In genomic region chr17:13069227-13069626, GRCm38 (mm10) we compare ENCODE assay signal across 16 mouse cellular contexts. TPM values are rescaled to one million over a fixed set of nuclear protein-coding genes. Genes with fewer than 3 reads are reported as not detected.
DNase-seq lines count a peak whose midpoint lies in the region; ATAC-seq and TF ChIP-seq lines count a peak whose summit lies in the region.
"Not testable (repeated sequence)": the region's sequence is repeated elsewhere in the genome, so short reads cannot be mapped to it uniquely, and the experiment has no call there.
"Had no signal": no experiment of that assay in that cellular context is flagged by ENCODE, and none has a peak within 500 bp of the region (broad histone marks: within the 10 kb centered on the region; RNA-seq: fewer than 3 reads in every experiment).

No protein-coding gene starts in this region.

- not testable (repeated sequence) for H3K27ac ChIP-seq in CH12.LX (ENCODE audit: insufficient read depth, low read depth)

- not testable (repeated sequence) for H3K79me2 ChIP-seq in CH12.LX (replicated peaks; ENCODE audit: control insufficient read depth, extremely low read depth, insufficient read depth, poor library complexity, severe bottlenecking)

- H3K9ac ChIP-seq in CH12.LX (ENCODE audit: insufficient read depth, low read depth) = not testable (repeated sequence)

- in situ Hi-C loops in CH12.LX (cut with MboI; ENCODE audit: low pct_ligation_motif_present, low pct_unique_long_range_greater_than_20kb, low sequenced_read_pairs) = not testable (repeated sequence)

- ATAC-seq in common myeloid progenitor, adult 5-6 weeks (replicated peaks; ENCODE audit: low read depth, poor library complexity, severe bottlenecking) = peak; percentile 74
- peak; percentile 62 for ATAC-seq in granulocyte monocyte progenitor cell, adult 5-6 weeks (replicated peaks; ENCODE audit: poor library complexity, severe bottlenecking)
- peak; percentile 34 to 38; a peak in 3 of 4 replicates for ATAC-seq in hematopoietic stem cell, adult 5-6 weeks (replicated peaks in 1 of 2; ENCODE audit: insufficient read depth in 1 of 2, low FRiP score in 2 of 2, low TSS enrichment in 1 of 2, low read depth in 1 of 2, poor library complexity in 2 of 2, severe bottlenecking in 2 of 2)
- peak; percentile 59; the same call in 1 of the 2 replicates for ATAC-seq in megakaryocyte, adult 5-6 weeks (ENCODE audit: poor library complexity, severe bottlenecking)
- peak; percentile 78 for ATAC-seq in megakaryocyte progenitor cell, adult 5-6 weeks (replicated peaks; ENCODE audit: poor library complexity)

- H3K9me3 ChIP-seq in CH12.LX (replicated peaks; ENCODE audit: low read length) = not testable (repeated sequence)

- not testable (repeated sequence) for H3K4me3 ChIP-seq in CH12.LX (replicated peaks in 1 of 3; ENCODE audit: low read depth in 2 of 3, low read length in 2 of 3, poor library complexity in 1 of 3)

- dilution Hi-C loops in CH12.LX (cut with MboI; ENCODE audit: extremely low pct_ligation_motif_present, extremely low pct_unique_long_range_greater_than_20kb, low sequenced_read_pairs) = not testable (repeated sequence)

- H3K4me1 ChIP-seq in CH12.LX (ENCODE audit: control insufficient read depth in 1 of 2, insufficient read depth in 2 of 2) = not testable (repeated sequence)

- H3K4me2 ChIP-seq in CH12.LX (ENCODE audit: insufficient read depth, low read depth, poor library complexity, severe bottlenecking) = not testable (repeated sequence)

- TF ChIP-seq EP300 in CH12.LX (IDR thresholded peaks at IDR 0.05; ENCODE audit: low read length) = not testable (repeated sequence)

- H3K27me3 ChIP-seq in CH12.LX (replicated peaks) = not testable (repeated sequence)

- DNase-seq in CH12.LX (ENCODE audit: extremely low read depth) = not testable (repeated sequence)

- TF ChIP-seq RAD21 in CH12.LX (IDR thresholded peaks at IDR 0.05; ENCODE audit: low read depth, low read length) = not testable (repeated sequence)

- H3K36me3 ChIP-seq in CH12.LX (replicated peaks in 1 of 2; ENCODE audit: control insufficient read depth in 1 of 2, insufficient read depth in 1 of 2, low read length in 1 of 2) = not testable (repeated sequence)

- not testable (repeated sequence) for TF ChIP-seq POLR2A in CH12.LX (IDR thresholded peaks at IDR 0.05; ENCODE audit: low read depth, low read length)

- TF ChIP-seq CTCF in CH12.LX (conservative IDR thresholded peaks at IDR 0.05 in 1 of 2, IDR thresholded peaks at IDR 0.05 in 1 of 2; ENCODE audit: low read depth in 2 of 2, low read length in 2 of 2) = peak in 1 of 2 experiments; percentile 20; a peak in 2 of 4 replicates

TF ChIP-seq in CH12.LX, 34 proteins besides CTCF, POLR2A, EP300 and RAD21:
- TF ChIP-seq SMC3 (IDR thresholded peaks at IDR 0.05; ENCODE audit: low read depth, low read length) = peak; percentile 12; the same call in 1 of the 2 replicates

RNA-seq across cellular contexts. Expression of gene Tcp10b, which starts 8.3 kb away (rescaled TPM):
- total RNA-seq in CH12.LX (2012; rRNA removed) (0.13 TPM in 1 of 2 replicates, not detected in the other), CH12.LX (2014; rRNA removed) (not detected in 2 replicates)
- not detected in 2 replicates for polyA plus RNA-seq in CH12.LX (2012; ENCODE audit: insufficient read length, low read depth)
- 0.09 and 0.58 TPM in 2 replicates for total RNA-seq in common myeloid progenitor, adult 5-6 weeks (2017)
- total RNA-seq in granulocyte monocyte progenitor cell, adult 5-6 weeks (2014; fragmentation: Nextera tagmentation) = not detected in 2 replicates
- not detected in 2 replicates for total RNA-seq in granulocyte monocyte progenitor cell, adult 5-6 weeks (2017)
- total RNA-seq in hematopoietic stem cell, adult 5-6 weeks (2017) = not detected in 2 replicates
- 0.04 TPM in 1 of 2 replicates, not detected in the other for total RNA-seq in megakaryocyte, adult 5-6 weeks (2015)
- not detected in 2 replicates for total RNA-seq in megakaryocyte, adult 5-6 weeks (2017)
- 0.15 and 0.99 TPM in 2 replicates for total RNA-seq in megakaryocyte progenitor cell, adult 5-6 weeks (2015)
- total RNA-seq in megakaryocyte progenitor cell, adult 5-6 weeks (2017) = 0.44 TPM in 1 of 2 replicates, not detected in the other
- total RNA-seq: G1E, MEL had no signal
- polyA plus RNA-seq: activated CD4-positive, CD25-positive, alpha-beta regulatory T cell, adult 4 months; C2C12; CD4-positive, CD25-positive, alpha-beta regulatory T cell, adult 4 months; G1E had no signal

RNA-seq across cellular contexts. Expression of gene Gpr31b, which starts 17.1 kb away (rescaled TPM):
- total RNA-seq in CH12.LX (2012; rRNA removed) = 5.6 and 6.1 TPM in 2 replicates
- total RNA-seq in CH12.LX (2014; rRNA removed) = 3.2 and 3.3 TPM in 2 replicates
- polyA plus RNA-seq in CH12.LX (2012; ENCODE audit: insufficient read length, low read depth) = 7.8 and 8.0 TPM in 2 replicates
- total RNA-seq in common myeloid progenitor, adult 5-6 weeks (2017) = 0.73 TPM in 1 of 2 replicates, not detected in the other
- not detected in 2 replicates for total RNA-seq in granulocyte monocyte progenitor cell, adult 5-6 weeks (2014; fragmentation: Nextera tagmentation)
- total RNA-seq in granulocyte monocyte progenitor cell, adult 5-6 weeks (2017) = 0.21 and 1.6 TPM in 2 replicates
- not detected in 2 replicates for total RNA-seq in hematopoietic stem cell, adult 5-6 weeks (2017)
- total RNA-seq in megakaryocyte, adult 5-6 weeks (2015) = not detected in 2 replicates
- total RNA-seq in megakaryocyte, adult 5-6 weeks (2017) = 0.81 TPM in 1 of 2 replicates, not detected in the other
- total RNA-seq in megakaryocyte progenitor cell, adult 5-6 weeks (2015) = 0.91 TPM in 1 of 2 replicates, not detected in the other
- total RNA-seq in megakaryocyte progenitor cell, adult 5-6 weeks (2017) = 0.41 TPM in 1 of 2 replicates, not detected in the other
- total RNA-seq: adrenal gland, postnatal 10 days; adrenal gland, postnatal 14 days; ES-E14 had no signal
- polyA plus RNA-seq: activated CD4-positive, CD25-positive, alpha-beta regulatory T cell, adult 4 months; C2C12; CD4-positive, CD25-positive, alpha-beta regulatory T cell, adult 4 months; cerebellum, adult 2 months; G1E; Patski had no signal
